Mouse (Mus musculus) B cell, adult 62 days (primary cell): ENCODE data around the gene Zfp865. TPM values are rescaled to one million over a fixed set of nuclear protein-coding genes. Genes with fewer than 3 reads are reported as not detected.

ENCODE experiments used
- total RNA-seq: library from RNA; stranded (reverse); gene quantifications from 4 replicates; pipeline ENCODE4 v1.2.4, GENCODE M21; 2023

The Zfp865 gene
- total RNA-seq: 48.6 to 50.4 TPM (median 49.4 TPM) in 4 replicates

GRCm38 (mm10) chr7:5020000-5020681 lies at the start of gene Zfp865, which contains the start of gene Ccdc106:
Gene Zfp865, plus strand, starts transcription at chr7:5020376.
Gene Ccdc106, plus strand, starts transcription at chr7:5020553.

GRCm38 (mm10) chr7:4971068-4971467 lies 49.1 kb upstream of the Zfp865 start, which contains the start of gene Sbk3:
Gene Sbk3, minus strand, starts transcription at chr7:4971168.

GRCm38 (mm10) chr7:4996003-4996895 lies 23.9 kb upstream of the Zfp865 start, which contains the start of gene Zfp579:
Gene Zfp579, minus strand, starts transcription at chr7:4996158.

GRCm38 (mm10) chr7:5014251-5015117 lies 5.7 kb upstream of the Zfp865 start, which contains the start of the genes Zfp524 and Fiz1:
Gene Zfp524, plus strand, starts transcription at chr7:5014415.
Gene Fiz1, minus strand, starts transcription at chr7:5014697.

GRCm38 (mm10) chr7:5015118-5016001 lies 4.8 kb upstream of the Zfp865 start, which contains the start of gene Gm44973:
Gene Gm44973, plus strand, starts transcription at chr7:5015496.

GRCm38 (mm10) chr7:5033818-5034217 lies 13.6 kb downstream of the Zfp865 start, which contains the start of gene 4632433K11Rik:
Gene 4632433K11Rik, plus strand, starts transcription at chr7:5034118.

GRCm38 (mm10) chr7:5038109-5038732 lies 18.0 kb downstream of the Zfp865 start, which contains the start of gene Zfp784:
Gene Zfp784, minus strand, starts transcription at chr7:5038446.

GRCm38 (mm10) chr7:5051193-5052192 lies 31.3 kb downstream of the Zfp865 start, which contains the start of gene Zfp580:
Gene Zfp580, plus strand, starts transcription at chr7:5051538.

GRCm38 (mm10) chr7:5061774-5062359 lies 41.7 kb downstream of the Zfp865 start, which contains the start of gene U2af2:
Gene U2af2, plus strand, starts transcription at chr7:5062143.

GRCm38 (mm10) chr7:5080010-5080751 lies 60.0 kb downstream of the Zfp865 start, which contains the start of gene Epn1:
Gene Epn1, plus strand, starts transcription at chr7:5080235.

Other genes with a start within 250 kb of the Zfp865 start
- gene Fam71e2, start 249.1 kb upstream of the Zfp865 start, total RNA-seq: not detected in 4 replicates
- not detected in 4 replicates for gene Il11, start 237.5 kb upstream of the Zfp865 start, total RNA-seq
- not detected in 4 replicates for gene Tmem190, start 237.4 kb upstream of the Zfp865 start, total RNA-seq
- 1.8 to 2.7 TPM (median 2.4 TPM) in 4 replicates for gene Tmem238, start 230.7 kb upstream of the Zfp865 start, total RNA-seq
- 1,788 to 1,881 TPM (median 1,825 TPM) in 4 replicates for gene Rpl28, start 227.5 kb upstream of the Zfp865 start, total RNA-seq
- gene Ube2s, start 207.8 kb upstream of the Zfp865 start, total RNA-seq: 157 to 176 TPM (median 162 TPM) in 4 replicates
- 0.49 to 2.8 TPM (median 1.1 TPM) in 4 replicates for gene Shisa7, start 175.7 kb upstream of the Zfp865 start, total RNA-seq
- gene Isoc2b, start 150.1 kb upstream of the Zfp865 start, total RNA-seq: 4.3 to 9.7 TPM (median 6.8 TPM) in 4 replicates
- gene Isoc2a, start 143.2 kb upstream of the Zfp865 start, total RNA-seq: 9.9 to 14.2 TPM (median 11.8 TPM) in 4 replicates
- gene Gm36210, start 113.9 kb upstream of the Zfp865 start, total RNA-seq: not detected in 4 replicates
- gene Zfp628, start 105.2 kb upstream of the Zfp865 start, total RNA-seq: 36.3 to 42.6 TPM (median 37.9 TPM) in 4 replicates
- gene Nat14, start 98.3 kb upstream of the Zfp865 start, total RNA-seq: 9.0 to 12.9 TPM (median 10.2 TPM) in 4 replicates
- gene Ssc5d, start 94.6 kb upstream of the Zfp865 start, total RNA-seq: 0.21 to 0.63 TPM (median 0.42 TPM) in 4 replicates
- gene Sbk2, start 56.0 kb upstream of the Zfp865 start, total RNA-seq: 0.51 to 1.9 TPM (median 0.61 TPM) in 3 of 4 replicates, not detected in the other
- gene Sbk3, start 49.2 kb upstream of the Zfp865 start, total RNA-seq: not detected in 4 replicates
- 15.7 to 19.2 TPM (median 16.5 TPM) in 4 replicates for gene Zfp579, start 24.2 kb upstream of the Zfp865 start, total RNA-seq
- gene Zfp524, start 6.0 kb upstream of the Zfp865 start, total RNA-seq: 7.0 to 8.3 TPM (median 7.6 TPM) in 4 replicates
- 58.3 to 66.2 TPM (median 62.1 TPM) in 4 replicates for gene Fiz1, start 5.7 kb upstream of the Zfp865 start, total RNA-seq
- not detected in 4 replicates for gene Gm44973, start 4.9 kb upstream of the Zfp865 start, total RNA-seq
- not detected in 4 replicates for gene Ccdc106, start 177 bp downstream of the Zfp865 start, total RNA-seq
- gene 4632433K11Rik, start 13.7 kb downstream of the Zfp865 start, total RNA-seq: not detected in 4 replicates
- gene Zfp784, start 18.1 kb downstream of the Zfp865 start, total RNA-seq: 7.6 to 8.5 TPM (median 8.3 TPM) in 4 replicates
- 2.5 to 3.6 TPM (median 3.3 TPM) in 4 replicates for gene Zfp580, start 31.2 kb downstream of the Zfp865 start, total RNA-seq
- 540 to 584 TPM (median 566 TPM) in 4 replicates for gene U2af2, start 41.8 kb downstream of the Zfp865 start, total RNA-seq
- gene Epn1, start 59.9 kb downstream of the Zfp865 start, total RNA-seq: 197 to 224 TPM (median 210 TPM) in 4 replicates
- gene Rfpl4, start 96.6 kb downstream of the Zfp865 start, total RNA-seq: not detected in 4 replicates
- 0.56 to 1.6 TPM (median 1.2 TPM) in 3 of 4 replicates, not detected in the other for gene Rasl2-9, start 105.6 kb downstream of the Zfp865 start, total RNA-seq
- not detected in 4 replicates for gene Vmn1r55, start 129.3 kb downstream of the Zfp865 start, total RNA-seq
- gene Vmn1r56, start 176.4 kb downstream of the Zfp865 start, total RNA-seq: not detected in 4 replicates
- gene Vmn1r57, start 198.1 kb downstream of the Zfp865 start, total RNA-seq: not detected in 4 replicates